Mouse (Mus musculus) left cerebral cortex, adult 2 months (tissue): ENCODE data around the gene Nxph2. TPM values are rescaled to one million over a fixed set of nuclear protein-coding genes. Genes with fewer than 3 reads are reported as not detected.
"Not testable (repeated sequence)": the region's sequence is repeated elsewhere in the genome, so short reads cannot be mapped to it uniquely, and the experiment has no call there.

Source experiments
- DNase-seq, 2 experiments: peaks; one replicate each; pipeline ENCODE4 v3.0.0; 2021 to 2022; ENCODE audit warnings: low spot score in 2 of 2, mixed read lengths in 1 of 2; ENCODE audit errors: extremely low spot score in 1 of 2
- H3K27ac ChIP-seq: fragments of 200-600 bp; 2 replicates; pipeline ENCODE4 v1.8.1; 2022
- H3K4me3 ChIP-seq: fragments of 200-600 bp; 2 replicates; pipeline ENCODE4 v1.8.1; 2022
- CTCF ChIP-seq: fragments of 200-600 bp; IDR thresholded peaks from 2 replicates; pipeline ENCODE4 v1.8.1; 2022; ENCODE audit warnings: antibody characterized with exemption, mild to moderate bottlenecking, moderate library complexity
- intact Hi-C: fragments of 180-260 bp; cut with DNase I; formaldehyde crosslinking; loops from one replicate; pipeline ENCODE4 v1.15.1; 2025
- long read RNA-seq, 2 experiments: library from polyadenylated mRNA; stranded (forward); transcript quantifications; one replicate each; pipeline ENCODE4 v2.0.0; 2021; ENCODE audit warnings: borderline mapping rate in 2 of 2
- total RNA-seq, 2 experiments: library from RNA; stranded (reverse); gene quantifications; 2 replicates each; pipeline ENCODE4 v1.2.3; 2021

The Nxph2 gene
- total RNA-seq = 1 to 10 TPM; 2.2 to 2.3 TPM
- long read RNA-seq, experiment 1, partial matches to known transcripts = 0 of 5 reads
- long read RNA-seq, experiment 1, other reads (novel, unspliced or antisense) = 4 of 5 reads
- long read RNA-seq, experiment 2, partial matches to known transcripts = 0 of 4 reads
- long read RNA-seq, experiment 2, other reads (novel, unspliced or antisense) = 2 of 4 reads

- intact Hi-C loops = loop anchor here (10.0 kb wide), 1 partner anchor 1244 kb away; no protein-coding TSS in a partner anchor
- Histone ChIP-seq H3K4me3 (peak within 1 kb of the TSS; percentile 48), H3K27ac (no peak within 1 kb of the TSS)
- DNase-seq = peak; percentile 7 to 31
- no peak for TF ChIP-seq CTCF
These were observed at the start of gene Nxph2 for GRCm38 (mm10) chr2:23320746-23321585. Gene Nxph2, plus strand, starts transcription at chr2:23321246.

DNA sequence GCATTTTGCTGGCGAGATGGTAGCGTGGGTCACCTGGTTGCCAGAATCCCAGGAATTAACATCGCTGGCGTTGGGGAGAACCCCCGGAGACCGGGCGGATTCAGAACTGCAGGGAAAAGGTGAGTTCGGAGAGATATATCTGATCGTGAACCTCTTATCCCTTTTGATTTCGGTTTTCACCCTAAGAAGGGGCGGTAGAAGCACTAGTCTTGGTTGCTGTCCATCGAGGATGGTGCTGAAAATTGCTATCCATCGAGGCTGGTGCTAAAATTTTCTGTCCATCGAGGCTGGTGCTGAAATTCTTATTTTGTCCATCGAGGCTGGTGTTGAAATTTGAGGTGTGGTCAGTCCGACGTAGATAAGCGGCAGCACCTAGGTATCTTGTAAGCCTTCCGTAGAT lies 30.1 kb upstream of the Nxph2 start:
- H3K27ac ChIP-seq, intact Hi-C loops, H3K4me3 ChIP-seq, DNase-seq: not testable (repeated sequence)

DNA sequence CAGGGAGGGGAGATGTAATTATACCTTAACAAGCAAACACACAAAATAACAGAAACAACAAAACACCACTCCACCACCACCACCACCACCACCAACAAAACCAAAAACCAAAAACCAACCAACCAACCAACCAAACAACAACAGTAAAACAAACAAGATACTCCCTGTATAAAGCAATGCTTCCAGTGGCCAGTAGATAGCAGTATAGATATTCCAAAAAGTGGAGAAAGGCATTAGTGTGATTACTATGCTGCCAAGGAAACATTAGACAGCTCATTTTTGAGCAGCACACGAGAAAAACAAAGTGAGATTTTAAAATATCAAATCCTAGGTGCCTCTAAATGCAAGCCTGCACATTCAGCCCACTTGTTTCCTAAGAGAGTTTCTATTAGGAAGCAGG lies 6.2 kb upstream of the Nxph2 start:
- intact Hi-C loops = loop anchor here (5.0 kb wide), 1 partner anchor 867 kb away; no protein-coding TSS in a partner anchor
- no peak for DNase-seq
- H3K4me3 ChIP-seq = no peak overlapping the region
- TF ChIP-seq CTCF = peak; percentile 47
- H3K27ac ChIP-seq = no peak overlapping the region

Other genes with a start within 250 kb of the Nxph2 start
- 1 to 10 TPM in 1 of 2 experiments, under 1 TPM in 1; 0.94 to 1.2 TPM for gene Mastl, start 165.2 kb upstream of the Nxph2 start, total RNA-seq
- gene Yme1l1, start 164.9 kb upstream of the Nxph2 start, total RNA-seq = 10 to 100 TPM; 83.9 to 86.0 TPM
- under 1 TPM in 1 of 2 experiments, not detected in 1; 0.26 TPM for gene 4931423N10Rik, start 113.8 kb upstream of the Nxph2 start, total RNA-seq